Mouse (Mus musculus) mouse embryonic stem cell (cell line): ENCODE data around the gene Atg101.

Experiments used
- in situ Hi-C, 2 experiments: fragments of 300-500 bp; cut with MboI; formaldehyde crosslinking; loops; 1 replicate in 1 of 2; 3 replicates in 1 of 2; pipeline ENCODE4 v1.14.3; 2019 to 2020; ENCODE audit warnings: low sequenced_read_pairs in 2 of 2, low pct_unique_long_range_greater_than_20kb in 1 of 2, mixed read lengths in 1 of 2; ENCODE audit not compliant: unreplicated experiment in 1 of 2

Gene Atg101

GRCm38 (mm10) chr15:101252614-101253013 lies 31.5 kb upstream of the Atg101 start:
- in situ Hi-C loops: no loop called here

GRCm38 (mm10) chr15:101253563-101253885 lies 30.5 kb upstream of the Atg101 start:
- in situ Hi-C loops: no loop called here

DNA sequence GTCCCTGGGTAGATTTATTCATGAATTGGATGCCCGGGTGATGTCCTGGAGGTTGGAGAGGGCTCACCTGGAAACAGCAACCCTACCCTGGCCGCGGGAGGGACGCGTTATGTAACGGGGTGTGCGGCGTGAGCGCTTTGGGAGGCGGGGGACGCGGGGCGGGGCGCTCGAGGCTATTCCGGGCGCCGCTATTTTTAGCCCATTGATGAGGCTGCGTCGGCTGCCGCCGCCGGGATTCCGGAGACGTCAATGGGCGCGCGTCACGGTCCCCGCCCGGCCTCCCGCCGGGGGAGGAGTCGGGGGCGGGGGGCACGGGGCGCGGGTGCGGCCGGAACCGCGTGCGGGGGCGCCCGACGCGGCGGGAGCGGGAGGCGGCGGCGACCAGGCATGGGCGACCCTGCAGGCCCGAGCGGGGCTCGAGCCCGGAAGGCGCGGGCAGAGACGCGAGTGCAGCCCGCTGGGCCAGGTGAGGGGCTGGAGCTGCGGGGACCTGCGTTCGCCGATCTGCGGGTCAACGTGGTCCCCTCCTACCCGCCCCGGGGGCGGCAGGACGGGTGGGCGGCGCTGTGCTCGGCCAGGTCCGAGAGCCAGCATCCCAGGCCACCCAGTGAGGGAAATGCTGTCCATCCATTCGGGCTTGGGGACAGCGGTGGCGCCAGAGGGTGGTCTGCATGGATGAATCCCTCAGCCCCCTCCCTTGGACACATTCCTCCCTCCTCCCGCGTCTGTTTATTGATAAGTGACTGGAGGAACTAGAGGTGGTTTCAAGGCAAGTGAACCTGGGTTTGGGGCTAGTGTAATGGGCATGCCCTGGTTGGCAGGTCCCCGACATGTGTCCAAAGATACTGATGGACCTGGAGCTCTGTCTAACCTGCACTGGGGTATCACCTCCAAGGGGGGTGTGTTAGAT lies 29.9 kb upstream of the Atg101 start, which contains the start of gene Nr4a1:
Gene Nr4a1 (plus strand): TSS at position 384 of the 910 bp plus-strand sequence.
- in situ Hi-C loops: no loop called here

- in situ Hi-C loops: no loop called here
Observed at GRCm38 (mm10) chr15:101255842-101256462, 28.1 kb upstream of the Atg101 start.

DNA sequence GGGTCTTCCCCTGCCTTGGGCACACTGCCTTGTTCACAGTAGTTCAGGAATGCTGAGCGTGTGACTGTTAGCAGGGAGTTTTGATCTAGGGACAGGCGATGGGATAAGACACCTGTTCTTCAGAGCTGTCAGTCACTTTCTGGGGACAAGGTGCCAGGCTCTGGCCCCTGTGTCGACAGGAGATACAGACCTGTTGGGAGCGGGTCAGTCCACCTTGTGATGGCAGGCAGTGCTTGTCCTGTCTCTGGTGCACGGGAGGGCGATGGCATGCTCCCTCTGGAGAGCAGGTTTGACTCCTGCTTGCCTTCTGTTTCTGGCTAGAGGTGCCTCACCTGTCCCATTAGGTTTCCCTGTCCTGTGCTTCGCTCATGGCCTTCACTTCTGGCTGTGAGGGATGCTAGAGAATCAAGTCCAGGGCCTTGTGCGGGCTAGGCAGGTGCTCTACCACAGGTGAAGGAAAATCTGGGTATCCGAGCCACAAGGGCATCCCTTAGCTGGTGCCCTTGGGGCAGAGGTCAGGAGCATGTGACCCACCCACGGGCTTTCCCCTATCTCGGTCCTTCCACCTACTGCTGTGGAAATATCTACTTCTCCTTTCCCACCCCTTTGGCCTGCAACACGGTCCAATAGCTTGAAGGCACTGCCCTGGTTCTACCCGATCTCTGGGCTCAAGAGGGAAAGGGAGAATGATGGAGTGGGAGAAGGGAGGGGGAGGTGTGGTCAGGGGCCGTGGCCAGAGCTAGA lies 27.4 kb upstream of the Atg101 start:
- in situ Hi-C loops: no loop called here

DNA sequence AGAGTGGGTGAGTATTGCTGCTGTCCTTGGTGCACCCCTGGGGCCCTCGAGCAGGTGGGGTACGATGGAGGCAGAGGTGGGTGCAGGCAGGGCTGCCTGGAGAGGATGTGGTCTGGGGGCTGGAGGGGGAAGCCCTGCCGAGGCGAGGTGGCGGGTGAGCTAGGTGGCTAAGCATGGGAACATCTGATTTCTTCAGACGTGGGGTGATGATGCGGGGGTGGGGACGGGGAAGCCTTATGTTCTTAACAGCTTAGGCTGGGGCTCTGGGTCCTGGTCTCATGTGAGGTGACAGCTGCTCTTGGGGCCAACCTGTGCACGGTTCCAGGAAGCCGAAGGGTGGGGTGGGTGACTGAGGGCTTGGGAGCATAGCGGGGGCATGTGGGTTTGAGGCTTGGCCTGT lies 25.7 kb upstream of the Atg101 start:
- in situ Hi-C loops: no loop called here

DNA sequence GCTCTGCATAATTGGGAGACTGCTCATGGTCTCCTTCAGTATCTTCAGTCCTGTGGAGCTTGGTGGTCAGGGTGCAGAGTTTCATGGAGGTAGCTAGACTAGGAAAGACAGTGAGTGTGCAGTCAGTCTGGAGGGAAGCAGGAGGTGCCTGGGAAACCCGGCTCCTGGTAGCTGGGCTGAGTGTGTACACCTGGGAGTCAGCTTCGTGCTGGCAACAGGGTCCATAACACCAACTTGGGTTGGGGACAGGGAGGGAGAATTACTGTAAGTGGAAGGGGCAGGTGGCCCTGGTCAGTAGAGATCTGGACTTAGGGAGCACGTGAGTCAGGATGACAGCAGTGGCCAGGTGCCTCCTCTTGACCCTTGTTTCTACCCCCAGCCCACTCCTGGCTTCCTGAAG lies 24.1 kb upstream of the Atg101 start:
- in situ Hi-C loops: no loop called here

DNA sequence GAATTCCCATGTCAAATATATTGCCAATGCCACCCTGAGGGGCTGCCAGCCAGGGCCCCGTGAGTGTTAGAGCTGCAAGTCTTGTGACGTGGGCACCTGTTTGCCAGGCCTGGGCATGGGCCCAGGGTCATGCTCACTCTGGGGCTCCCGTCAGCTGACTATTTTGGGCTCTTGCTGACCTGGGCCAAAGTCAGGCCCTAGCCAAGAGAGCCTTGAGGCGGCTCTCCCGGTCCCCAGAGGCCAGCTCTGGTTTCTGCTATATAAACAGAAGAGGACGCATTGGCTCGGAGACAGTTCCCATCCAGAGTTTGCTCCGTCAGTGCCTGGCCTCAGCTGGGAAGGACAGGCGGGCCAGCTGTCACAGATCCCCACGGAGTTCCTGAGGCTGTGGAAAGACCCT lies 23.7 kb upstream of the Atg101 start:
- in situ Hi-C loops: no loop called here

GRCm38 (mm10) chr15:101260874-101261622 lies 23.0 kb upstream of the Atg101 start:
- in situ Hi-C loops: no loop called here

GRCm38 (mm10) chr15:101262502-101262901 lies 21.6 kb upstream of the Atg101 start:
- in situ Hi-C loops: no loop called here

DNA sequence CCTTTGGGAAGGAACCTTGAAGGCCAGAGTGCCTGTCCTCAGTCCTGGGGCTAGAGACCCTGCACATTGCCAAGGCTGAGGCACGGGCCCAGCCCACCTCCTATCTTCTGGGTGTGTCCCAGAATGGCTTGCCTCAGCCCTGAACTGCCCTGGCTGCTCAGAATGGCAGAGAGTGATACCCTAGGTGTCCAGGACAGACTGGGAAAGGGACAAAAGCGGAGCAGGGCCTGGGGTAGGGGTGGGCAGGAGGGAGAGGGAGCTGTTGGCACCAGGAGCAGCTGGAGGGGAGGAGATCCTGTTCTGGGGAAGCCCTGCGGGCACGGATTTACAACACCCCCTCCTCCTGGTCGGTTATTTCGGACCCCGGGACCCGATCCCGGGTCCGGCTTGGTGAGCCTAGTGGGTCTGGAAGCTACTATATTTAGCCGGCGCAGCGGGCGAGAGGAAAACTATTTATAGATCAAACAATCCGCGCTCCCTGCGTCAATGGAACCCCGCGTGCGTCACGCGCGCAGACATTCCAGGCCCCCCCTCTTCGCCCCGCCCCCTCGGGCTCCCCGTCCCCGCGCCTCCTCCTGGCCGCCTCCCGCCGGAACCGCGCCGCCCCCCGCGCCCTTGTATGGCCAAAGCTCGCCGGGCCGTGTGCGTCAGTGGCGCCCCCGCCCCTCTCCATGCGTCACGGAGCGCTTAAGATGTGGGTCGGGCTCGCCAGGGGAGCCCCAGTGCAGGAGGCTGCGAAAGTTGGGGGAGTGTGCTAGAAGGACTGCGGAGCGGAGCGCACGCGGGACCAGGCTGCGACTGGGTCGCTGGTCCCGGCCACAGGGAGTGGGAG lies 17.7 kb upstream of the Atg101 start:
- in situ Hi-C loops: no loop called here

DNA sequence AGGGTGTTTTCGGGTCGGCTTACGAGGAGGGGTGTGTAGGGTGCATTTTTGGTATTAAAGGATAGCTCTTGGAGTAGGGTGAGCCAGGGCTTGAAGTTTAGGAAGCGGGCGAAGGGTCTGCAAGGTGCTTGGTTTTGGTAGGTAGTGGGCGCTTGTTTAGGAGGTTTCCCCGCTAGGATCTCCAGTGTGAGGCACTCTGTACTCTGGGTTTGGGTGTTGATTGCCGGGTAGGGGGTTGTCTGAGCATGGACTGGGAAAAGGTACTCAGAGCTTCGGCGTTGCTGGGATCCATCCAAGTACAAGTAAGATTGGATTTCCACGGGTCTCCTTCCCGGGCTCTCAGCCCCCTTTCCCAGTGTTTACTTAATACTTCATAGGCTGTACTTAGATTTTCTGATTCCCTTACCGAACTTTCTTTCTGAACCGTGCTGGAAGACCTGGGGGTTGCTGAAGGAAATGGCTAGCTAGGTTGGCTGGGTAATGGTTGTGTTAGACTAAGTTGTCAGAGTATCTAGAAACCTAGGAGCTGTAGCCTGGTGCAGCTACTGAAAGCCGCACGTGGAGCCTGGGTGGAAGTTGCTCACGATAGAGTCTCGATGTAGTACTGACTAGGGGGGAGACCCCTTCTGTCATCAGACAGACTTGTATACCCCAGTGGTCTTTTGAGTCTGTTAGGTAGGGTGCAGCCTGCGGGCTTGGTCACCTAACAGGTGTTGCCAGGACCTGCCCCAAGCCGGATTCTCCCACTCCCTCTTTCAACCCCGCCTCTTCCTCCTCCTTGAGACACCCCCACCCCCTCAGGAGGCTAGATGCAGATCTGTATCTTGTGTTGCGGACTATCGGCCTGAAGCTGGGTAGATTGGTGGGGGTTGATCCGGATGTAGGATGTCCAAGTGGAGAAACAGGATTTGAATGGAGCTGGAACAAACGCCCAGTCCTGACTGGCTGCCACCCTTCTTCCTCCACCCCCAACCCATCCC lies 16.7 kb upstream of the Atg101 start:
- in situ Hi-C loops: no loop called here

GRCm38 (mm10) chr15:101270101-101270820 lies 13.8 kb upstream of the Atg101 start:
- in situ Hi-C loops: no loop called here

DNA sequence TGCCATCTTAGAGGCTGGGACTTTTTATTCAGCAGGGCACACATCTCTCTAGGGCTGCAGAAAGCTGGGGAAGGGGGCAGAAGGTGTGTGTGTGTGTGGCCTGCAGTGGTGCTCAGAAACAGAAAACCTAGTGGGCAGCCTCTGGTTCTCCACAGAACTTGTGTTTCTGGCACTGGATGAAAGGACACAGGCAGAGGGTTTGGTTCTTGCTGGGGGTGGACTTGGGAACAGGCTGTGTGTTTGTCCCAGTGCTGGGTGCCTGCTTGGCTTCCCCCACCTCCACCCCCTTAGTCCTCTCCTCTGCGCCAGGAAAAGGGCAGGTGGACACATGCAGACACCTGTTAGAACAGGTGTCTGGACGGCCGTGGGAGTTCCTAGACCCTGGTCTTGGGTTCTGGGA lies 13.0 kb upstream of the Atg101 start:
- in situ Hi-C loops: no loop called here

GRCm38 (mm10) chr15:101271513-101271912 lies 12.6 kb upstream of the Atg101 start:
- in situ Hi-C loops: no loop called here

DNA sequence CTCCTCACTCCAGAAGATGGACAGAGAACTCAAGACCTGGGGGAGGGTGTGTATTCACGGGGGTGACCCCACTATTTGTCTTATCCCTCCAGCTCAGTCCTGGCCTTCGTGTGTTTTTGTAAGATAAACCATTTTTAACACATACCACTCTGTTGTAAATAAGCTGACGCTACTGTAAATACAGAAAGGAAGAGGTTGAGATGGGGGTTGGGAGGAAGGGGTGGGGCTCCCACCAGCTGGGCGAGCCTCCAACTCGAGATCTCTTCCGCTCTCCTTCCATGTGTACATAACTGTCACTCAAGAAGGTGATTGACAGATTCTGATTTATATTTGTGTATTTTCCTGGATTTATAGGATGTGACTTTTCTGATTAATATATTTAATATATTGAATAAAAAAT lies 9.7 kb upstream of the Atg101 start:
- in situ Hi-C loops: no loop called here
